Mouse (Mus musculus) MEL-GATA-1-ER (cell line): ENCODE measurements at regions not wholly inside any gene's neighbourhood (a gene's known extent, or its start where the extent isn't known, plus 50 kb on each side); places are given as distances from the start of the nearest gene placed in this dataset.
"Not testable (repeated sequence)": the region's sequence is repeated elsewhere in the genome, so short reads cannot be mapped to it uniquely, and the experiment has no call there.

Source experiments
- DNase-seq: peaks from one replicate; pipeline ENCODE4 v3.0.0-alpha.2; 2012; ENCODE audit warnings: low read depth; ENCODE audit errors: extremely low read depth

DNA sequence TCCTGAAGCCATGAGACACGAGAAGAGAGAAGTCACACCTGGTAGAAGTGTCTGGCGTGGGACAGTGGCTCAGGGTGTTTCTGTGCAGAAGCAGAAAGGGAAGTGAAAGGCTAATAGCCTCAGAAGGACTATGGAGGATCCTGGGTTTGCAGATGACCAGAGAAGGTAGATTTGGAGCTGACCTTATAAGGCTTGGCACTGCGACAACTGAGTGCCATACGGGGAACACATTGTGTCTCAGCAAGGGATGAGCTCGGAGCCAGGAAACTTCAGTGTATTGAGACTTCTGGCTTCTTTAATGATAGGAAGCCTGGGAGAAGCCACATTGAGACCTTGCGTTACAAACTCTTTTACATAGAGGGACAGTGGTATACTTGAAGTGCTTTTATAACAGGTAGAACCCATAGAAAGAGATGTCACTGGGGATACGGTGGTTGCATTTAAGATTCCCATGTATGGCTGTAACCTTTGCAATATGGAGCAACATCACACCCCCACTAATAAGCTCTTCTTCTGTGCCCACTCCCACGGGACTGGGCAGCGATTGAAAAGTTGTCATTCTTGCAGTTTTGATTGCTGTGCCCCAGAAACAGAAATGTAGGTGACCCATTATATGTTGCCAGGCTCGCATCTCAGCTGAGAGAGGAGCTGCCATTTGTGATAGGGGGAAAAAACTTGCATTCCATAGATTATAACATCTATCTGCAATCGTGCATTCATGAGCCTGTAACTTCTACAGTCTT lies 61.8 kb upstream of the Dync1i1 start:
- no peak for DNase-seq

DNA sequence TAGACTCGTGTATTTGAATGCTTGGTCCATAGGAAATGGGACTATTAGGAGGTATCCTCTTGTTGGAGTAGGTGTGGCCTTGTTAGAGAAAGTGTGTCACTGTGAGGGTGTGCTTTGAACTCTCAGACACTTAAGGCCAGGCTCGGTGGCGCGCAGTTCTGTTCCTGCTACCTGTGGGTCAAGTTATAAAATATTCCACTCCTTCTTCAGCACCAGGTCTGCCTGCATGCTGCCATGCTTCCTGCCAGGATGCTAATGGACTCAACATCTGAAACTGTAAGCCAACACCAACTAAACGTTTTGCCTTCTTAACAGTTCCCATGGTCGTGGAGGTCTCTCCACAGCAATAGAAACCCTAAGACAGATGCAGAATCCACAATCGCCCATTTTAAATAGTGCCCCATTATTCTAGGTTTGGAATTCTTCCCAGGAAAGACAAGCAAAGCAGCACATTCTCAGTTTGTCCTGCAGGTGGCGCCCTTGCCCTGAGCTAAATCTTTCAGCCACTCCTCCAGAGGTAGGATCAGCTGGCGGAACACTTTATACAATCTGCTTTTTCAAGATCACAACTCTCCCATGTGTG lies 80.2 kb upstream of the Dync1i1 start:
- peak; percentile 26 for DNase-seq

DNA sequence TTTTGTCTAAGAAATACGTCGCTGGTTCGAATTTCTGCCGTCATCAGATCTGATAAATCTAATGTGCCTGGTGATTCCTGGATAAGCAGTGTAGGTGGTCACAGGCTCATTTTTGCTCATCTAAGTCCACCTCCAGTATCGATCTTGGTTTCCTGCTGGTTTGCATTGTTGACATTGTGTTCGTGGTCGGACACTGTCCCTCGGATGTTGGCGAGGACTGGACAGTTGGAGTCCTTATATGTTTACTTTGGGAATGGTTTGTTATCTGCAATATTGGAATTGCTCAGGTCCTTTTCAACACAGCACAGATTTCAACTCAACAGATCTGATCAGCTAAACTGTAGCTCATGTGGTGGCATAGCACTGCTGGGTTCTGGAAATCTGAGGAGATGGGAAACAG lies 91.2 kb upstream of the Dync1i1 start:
- no peak for DNase-seq

DNA sequence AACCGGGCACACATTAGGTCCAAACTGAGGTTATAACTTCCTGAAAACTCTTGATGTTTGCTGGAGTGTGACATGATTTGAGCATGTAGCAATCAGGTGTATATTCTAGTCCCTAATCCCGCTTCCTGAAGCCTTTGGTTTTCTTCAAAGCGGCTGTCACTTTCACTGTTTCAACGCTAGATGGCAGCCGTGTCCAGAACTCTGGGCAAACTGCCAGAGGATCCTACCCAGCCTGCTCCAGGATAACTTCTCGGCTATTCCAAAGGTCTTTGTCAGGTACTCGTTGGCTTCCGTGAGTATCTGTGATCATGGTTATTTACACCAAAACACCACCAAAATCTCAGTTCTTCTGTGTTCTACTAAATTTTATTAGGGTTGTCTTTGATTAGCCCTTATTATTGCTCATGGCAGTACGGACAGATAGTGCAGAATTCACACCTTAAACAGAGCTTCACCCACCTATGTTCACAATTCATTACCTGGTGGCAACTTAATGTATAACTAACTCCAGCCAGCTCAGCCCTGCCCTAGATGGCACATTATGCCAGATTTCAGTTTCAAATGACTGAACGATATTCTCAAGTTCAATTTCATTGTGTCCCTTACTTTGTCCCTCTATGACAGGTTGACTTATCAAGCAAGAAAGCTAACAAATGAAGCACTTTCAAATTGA lies 92.3 kb upstream of the Dync1i1 start:
- no peak for DNase-seq

DNA sequence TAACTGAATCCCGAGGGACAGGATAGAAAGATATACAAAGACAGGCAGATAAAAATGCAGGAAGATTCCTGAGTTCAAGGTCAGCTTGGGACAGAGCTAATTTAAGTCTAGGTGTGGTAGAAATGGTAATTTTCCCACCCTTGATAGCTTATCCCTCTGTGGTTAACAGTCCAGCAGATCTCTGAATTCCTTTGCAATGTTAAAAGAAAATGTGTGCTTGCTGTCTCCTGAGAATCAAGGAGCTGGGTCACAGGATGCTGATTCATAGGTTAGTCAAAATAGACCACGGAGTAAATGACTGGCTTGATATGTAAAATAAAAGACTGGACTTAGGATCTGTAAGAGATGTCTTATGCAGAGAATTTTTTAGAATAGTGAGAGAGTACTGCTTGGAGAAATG lies 101.4 kb upstream of the Dync1i1 start:
- DNase-seq: no peak

DNA sequence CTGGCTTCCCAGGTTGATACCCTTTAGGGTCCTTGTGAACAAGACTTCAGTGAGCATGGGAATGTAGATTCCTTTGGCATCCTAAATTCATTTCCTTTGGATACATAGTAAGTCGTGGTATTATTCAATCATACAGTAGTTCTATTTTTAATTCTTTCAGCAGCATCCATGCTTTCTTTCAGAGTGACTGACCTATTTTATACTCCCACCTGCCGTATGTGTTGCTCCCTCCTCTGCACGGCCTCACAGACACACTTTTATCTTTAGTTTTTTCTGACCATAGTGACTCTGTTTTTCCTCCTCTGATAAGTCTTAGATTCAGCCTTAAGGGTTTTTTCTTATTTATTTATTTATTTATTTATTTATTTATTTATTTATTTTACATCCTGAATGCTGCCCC lies 103.9 kb upstream of the Dync1i1 start:
- DNase-seq: no peak

DNA sequence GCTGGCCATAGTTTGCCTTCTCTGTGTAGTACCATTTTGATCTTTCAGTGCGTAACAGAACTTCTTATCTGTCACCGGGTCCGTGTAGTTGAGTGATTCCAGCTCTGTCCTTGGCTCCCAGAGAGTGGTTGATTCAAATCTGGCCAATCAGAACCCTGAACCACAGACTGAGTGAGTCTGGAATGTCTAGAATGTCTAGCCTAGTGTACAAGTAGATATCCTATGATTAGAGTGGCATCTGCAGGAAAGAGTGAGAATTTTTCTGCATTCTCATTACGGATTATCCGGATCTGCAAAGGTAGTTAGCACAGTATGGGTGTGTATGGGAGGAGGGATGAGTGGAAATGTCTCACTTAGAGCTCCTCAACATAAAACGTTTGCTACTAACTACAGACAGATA lies 97.9 kb upstream of the Pdk4 start:
- DNase-seq: no peak

DNA sequence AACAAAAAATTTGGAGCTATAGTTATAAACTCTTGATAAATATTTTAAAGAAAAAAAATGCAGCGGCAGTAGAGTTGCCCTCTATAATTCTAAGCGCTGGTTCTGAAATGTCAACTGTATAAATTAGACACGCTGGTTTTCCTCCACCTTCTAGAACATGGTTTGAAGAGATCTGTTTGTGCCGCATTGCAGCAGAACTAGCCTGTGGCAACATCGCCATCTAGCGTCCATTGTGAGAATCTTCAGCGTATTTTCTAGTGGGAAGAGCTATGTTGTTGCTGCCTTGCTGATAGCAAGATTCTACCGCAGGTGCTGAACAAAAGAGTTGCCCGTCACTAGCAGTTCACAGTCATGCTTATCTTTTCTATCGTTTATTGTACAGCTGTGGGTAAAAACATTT lies 93.5 kb upstream of the Pdk4 start:
- peak; percentile 54 for DNase-seq

DNA sequence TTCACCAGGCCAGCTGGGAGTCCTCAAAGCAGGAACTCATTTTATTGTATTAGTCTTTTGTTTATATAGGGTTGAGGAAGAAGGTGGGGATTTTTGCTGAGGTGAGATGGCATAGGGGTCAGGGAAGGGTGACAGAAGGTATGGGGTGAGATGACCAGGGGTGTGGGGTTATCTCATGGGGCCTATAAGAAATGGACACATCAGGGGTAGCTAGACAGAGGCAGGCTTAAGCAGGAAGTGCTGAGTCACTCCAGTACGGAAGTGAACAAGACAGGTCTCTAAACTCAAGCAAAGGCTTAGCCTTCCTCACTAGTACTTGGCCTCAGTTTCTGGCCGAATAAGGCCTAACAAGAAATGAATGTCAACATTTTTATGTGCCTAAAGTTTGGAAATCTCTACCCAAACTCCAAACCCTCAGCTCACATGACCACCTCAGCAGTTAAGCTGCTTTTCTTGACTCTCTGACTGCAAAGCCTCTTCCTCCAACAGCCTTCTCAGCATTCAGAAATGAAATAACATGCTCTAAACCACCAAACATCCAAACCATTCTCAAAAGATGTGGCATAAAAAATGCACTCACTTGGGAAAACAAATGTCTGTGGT lies 86.9 kb upstream of the Pdk4 start:
- DNase-seq: no peak

DNA sequence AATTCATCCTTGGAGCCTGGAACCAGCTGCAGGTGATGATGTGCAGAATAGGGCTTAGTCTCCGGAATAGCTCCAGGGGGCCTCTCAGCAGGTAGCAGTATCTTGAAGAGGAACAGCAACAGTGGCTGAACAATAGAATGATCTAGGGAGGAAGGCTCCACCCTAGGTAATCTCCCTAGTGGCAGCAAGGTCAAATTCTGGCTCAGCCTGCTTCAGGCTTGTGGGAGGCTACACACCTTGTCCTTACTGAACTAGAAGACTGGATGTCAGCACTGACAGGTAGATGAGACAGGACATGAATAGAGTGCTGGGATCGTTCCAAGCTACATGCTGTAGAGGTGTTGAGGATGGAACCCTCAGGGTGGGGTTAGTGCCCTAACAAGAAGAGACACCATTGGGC lies 80.8 kb upstream of the Pdk4 start:
- DNase-seq: not testable (repeated sequence)

DNA sequence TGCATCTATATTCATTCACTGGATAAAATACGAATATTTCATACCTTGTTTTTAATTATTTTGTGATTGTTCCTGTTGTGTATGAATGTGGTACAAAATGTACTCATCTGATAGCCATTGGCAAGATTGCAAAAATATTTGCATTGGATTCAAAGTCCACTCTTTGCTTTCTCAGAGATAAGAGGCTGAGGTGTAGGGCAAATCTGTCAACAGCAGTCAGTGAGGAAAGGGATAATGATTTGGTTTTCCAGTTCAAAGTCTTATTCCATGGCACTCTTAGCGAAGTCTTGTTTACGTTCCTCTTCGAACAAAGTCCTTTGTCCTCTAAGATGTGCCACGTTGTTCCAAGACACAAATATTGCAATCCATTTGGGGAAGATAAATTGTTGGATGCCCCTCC lies 70.5 kb upstream of the Pdk4 start:
- DNase-seq: no peak

DNA sequence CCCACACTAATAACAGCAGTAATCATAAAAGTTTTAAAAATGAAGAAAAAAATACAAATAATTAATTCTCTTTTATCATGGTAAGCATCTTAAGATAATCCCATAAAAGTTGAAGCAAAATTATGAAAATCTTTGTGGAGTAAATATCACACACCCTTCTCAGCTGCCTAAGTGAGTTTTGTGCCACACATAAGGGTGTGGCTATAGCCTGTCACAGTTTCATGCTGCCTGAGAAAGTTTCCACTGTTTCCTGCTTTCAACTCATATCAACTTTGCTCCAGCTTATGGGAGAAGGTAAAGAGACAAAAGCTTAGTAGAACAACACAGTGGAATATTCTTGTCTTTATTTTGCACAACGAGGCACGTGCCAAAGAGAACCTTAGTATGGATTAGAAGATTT lies 68.9 kb upstream of the Pdk4 start:
- no peak for DNase-seq

DNA sequence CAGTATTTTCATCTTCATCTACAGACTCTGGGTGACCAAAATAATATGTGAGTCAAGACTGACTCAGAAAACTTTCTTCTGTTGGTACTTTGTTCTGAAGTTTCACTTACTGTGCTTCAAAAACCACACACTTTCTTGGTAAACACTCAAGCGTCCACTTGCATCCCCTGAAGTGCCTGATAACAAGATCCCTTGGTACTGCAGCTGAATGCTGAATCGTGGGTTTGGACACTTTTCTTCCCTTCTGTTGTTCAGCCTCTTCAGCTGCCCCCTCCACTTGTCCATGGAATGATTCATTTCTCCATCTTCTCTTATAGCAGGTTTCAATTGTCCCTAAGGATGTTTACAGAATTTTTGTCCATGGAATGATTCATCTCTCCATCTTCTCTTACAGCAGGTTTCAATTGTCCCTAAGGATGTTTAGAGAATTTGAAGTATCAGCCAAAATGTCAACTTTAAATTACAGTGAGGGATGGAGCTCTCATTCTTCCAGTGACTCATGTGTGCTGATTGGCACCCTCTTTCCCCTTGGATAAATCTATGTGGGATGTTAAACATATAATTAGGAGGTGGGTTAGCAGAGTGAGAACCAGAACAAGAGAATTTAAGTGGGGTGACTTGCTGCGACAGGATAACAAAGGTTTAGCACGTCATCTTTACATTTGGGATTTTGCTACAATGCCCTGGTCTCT lies 57.7 kb upstream of the Pdk4 start:
- DNase-seq: no peak

DNA sequence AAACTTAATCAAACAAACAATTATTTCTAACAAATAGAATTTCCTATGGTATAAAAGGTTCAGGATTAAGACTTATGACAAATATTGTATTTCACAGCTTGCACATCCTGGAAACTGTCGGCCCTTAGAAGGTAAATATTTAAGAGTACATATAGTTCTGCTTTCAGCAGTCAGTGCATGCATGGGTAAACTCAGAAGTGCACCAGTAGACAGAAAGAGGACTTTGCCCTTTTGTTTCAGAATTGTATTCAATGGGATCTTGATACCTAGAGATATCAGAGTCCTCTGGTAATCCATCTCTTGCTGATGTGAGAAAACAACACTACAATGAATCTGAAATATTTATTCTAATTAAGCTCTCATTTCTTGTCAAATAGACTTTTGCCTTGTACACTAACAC lies 54.0 kb upstream of the Pdk4 start:
- no peak for DNase-seq
